Mouse (Mus musculus) cortical plate, adult 2 months (tissue): ENCODE measurements around the gene Wfdc2. TPM values are rescaled to one million over a fixed set of nuclear protein-coding genes. Genes with fewer than 3 reads are reported as not detected.
"Not testable (repeated sequence)": the region's sequence is repeated elsewhere in the genome, so short reads cannot be mapped to it uniquely, and the experiment has no call there.

Experiments
- H3K27ac ChIP-seq: fragments of 200-500 bp; 2 replicates; pipeline ENCODE4 v1.5.1; 2012; ENCODE audit warnings: low read length, control low read depth, inconsistent platforms; ENCODE audit not compliant: insufficient read depth
- H3K4me1 ChIP-seq: fragments of 200-500 bp; 2 replicates; pipeline ENCODE4 v1.6.1; 2011; ENCODE audit warnings: low read length; ENCODE audit not compliant: control insufficient read depth, insufficient read depth
- H3K4me3 ChIP-seq: fragments of 200-500 bp; 2 replicates; pipeline ENCODE4 v1.5.1; 2011; ENCODE audit warnings: mild to moderate bottlenecking, low read length, control low read depth; ENCODE audit not compliant: insufficient read depth
- CTCF ChIP-seq: fragments of 200-500 bp; IDR thresholded peaks from 2 replicates; pipeline ENCODE4 v1.5.1; 2011; ENCODE audit warnings: mild to moderate bottlenecking, control low read depth, low read length; ENCODE audit not compliant: insufficient read depth; ENCODE audit errors: extremely low read depth
- POLR2A ChIP-seq: fragments of 200-500 bp; IDR thresholded peaks from 2 replicates; pipeline ENCODE4 v1.6.1; 2011; ENCODE audit warnings: mild to moderate bottlenecking, low read length, control low read depth; ENCODE audit not compliant: insufficient read depth; ENCODE audit errors: extremely low read depth
- polyA plus RNA-seq: library from polyadenylated mRNA; depleted of rRNA; stranded (reverse); fragments of >200 nt; gene quantifications from 2 replicates; pipeline ENCODE4 v1.2.3, GENCODE M21; 2012

Gene Wfdc2
- polyA plus RNA-seq, 1 experiment, result 1.3 TPM

DNA sequence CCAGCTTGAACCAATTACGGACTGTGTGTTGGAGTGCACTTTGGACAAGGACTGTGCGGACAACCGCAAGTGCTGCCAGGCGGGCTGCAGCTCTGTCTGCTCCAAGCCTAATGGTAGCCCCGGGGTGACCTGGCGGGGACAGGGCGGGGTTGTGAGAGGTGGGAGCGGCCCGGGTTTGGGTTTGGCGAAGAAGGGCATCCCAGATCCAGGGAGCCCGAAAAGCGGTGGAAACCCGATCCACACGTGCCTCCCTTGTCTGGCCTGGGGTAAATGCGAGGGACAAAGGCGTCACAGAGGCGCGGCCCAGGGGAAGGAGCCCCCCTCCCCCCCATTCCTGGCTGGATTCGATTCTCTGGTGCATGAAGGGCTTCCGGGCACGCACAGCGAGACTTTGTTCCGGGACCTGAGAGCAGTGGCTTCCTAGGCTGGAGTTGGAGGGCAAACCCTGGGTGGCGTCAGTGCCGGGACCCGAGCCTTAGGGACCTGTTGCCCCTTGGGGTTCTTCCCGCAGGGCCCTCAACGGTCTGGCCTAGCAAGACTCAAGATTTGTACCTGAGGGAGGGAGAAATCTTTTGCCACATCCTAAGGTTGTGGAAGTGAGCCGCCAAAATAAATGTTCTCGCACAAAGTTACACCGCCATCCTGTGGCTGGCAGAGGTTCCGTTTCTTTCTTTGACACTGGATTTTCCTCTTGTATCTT, 1.3 kb downstream of the Wfdc2 start:
- Histone ChIP-seq H3K4me3 (no peak overlapping the region), H3K27ac (no peak overlapping the region), H3K4me1 (peaks cover 3% of the 10 kb centered on the region; the same call in 1 of the 2 replicates)
- no peak for TF ChIP-seq POLR2A
- peak; percentile 70 for TF ChIP-seq CTCF

- Histone ChIP-seq H3K27ac (no peak overlapping the region), H3K4me3 (no peak overlapping the region), H3K4me1 (no peaks in the 10 kb centered on the region)
- no peak for TF ChIP-seq POLR2A
- TF ChIP-seq CTCF, result no peak
These were observed 2.1 kb downstream of the Wfdc2 start for GRCm38 (mm10) chr2:164564346-164564745.

- no peak for TF ChIP-seq CTCF
- TF ChIP-seq POLR2A, result no peak
- Histone ChIP-seq H3K27ac (no peak overlapping the region), H3K4me3 (no peak overlapping the region), H3K4me1 (no peaks in the 10 kb centered on the region)
These were observed 4.8 kb downstream of the Wfdc2 start for GRCm38 (mm10) chr2:164566997-164567396.

DNA sequence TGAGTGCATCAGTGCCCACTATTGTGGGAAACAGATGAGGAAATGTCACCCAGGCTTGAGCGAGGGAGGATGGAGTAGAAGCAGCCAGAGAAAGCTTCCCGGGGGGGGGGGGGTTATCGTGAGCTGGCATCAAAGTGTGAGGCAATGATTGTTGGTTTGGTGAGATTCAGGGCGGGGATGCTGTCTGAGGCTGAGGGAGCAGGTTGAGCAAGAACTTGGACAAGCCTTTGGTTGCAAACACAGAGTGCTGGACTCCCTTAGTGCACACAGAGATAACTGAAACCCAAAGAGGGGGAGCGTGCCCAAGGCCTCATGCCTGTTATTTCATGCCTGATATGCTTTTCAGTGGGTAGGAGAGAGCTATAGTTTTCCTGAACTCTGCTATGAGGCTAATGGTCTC, 5.2 kb downstream of the Wfdc2 start:
- no peak overlapping the region for H3K27ac ChIP-seq
- TF ChIP-seq CTCF (no peak), POLR2A (no peak)
- no peaks in the 10 kb centered on the region for H3K4me1 ChIP-seq
- no peak overlapping the region for H3K4me3 ChIP-seq

DNA sequence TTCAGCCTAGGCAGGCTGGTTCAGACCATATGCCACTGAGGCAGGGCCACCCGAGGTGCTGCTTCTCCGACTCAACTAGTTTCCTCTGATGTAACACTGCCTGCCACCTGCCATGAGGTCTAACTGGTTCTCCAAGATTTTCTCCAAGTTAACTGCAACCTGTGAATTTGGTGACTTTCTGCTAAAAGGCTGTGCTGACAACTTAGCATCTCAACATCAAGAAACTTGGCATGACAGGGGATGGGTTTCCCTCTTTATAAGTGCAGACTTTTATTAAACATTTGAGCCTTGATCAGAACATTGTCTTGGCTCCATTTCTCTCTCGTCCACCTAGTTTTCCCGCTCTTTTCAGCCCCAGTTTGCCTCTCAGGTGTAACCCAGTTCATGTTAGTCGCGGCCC, 11.1 kb downstream of the Wfdc2 start, which contains the start of gene Spint3:
TSS of gene Spint3 (minus strand) at position 101 of the 400 bp plus-strand sequence.
- not testable (repeated sequence) for H3K4me3 ChIP-seq, H3K27ac ChIP-seq, H3K4me1 ChIP-seq

DNA sequence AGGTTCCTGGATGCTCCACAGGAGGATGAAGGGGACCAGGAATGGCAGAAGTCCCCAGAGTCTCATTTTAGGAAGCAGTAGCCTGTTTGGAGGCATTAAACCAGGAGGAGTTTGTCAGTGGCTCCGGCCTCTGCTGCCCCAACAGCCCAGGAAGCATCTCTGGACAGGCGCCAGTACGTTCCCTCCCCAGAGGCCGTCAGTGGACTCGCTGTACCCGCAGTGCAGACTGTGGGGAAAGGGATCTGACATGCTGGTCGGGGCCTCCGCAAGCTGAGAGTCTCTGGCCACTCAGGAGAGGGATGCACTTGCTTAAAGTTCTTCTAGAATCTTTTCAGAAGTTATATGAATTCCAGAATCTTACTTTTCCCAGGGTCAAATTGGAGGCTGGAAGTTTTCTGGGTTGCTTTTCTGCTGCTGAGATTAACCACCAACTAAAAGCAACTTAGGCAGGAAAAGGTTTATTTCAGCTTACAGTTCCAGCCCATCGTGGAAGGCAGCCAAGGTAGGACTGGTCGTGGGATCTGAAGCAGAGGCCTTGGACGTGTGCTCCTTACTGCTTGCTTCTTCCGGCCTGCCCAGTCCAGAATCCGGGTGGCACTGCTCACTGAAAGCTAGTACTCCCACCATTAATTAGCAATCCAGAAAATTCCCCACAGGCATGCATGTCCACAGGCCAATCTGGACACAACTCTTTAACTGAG, 23.0 kb downstream of the Wfdc2 start, which contains the start of gene Wfdc6a:
TSS of gene Wfdc6a (minus strand) at position 423 of the 701 bp plus-strand sequence.
- not testable (repeated sequence) for H3K4me3 ChIP-seq, H3K27ac ChIP-seq, H3K4me1 ChIP-seq

- H3K4me1 ChIP-seq, result no peaks in the 10 kb centered on the region
- H3K4me3 ChIP-seq, result no peak overlapping the region
- H3K27ac ChIP-seq, result no peak overlapping the region
- TF ChIP-seq POLR2A (no peak), CTCF (peak; percentile 95)
These were observed 29.8 kb downstream of the Wfdc2 start for GRCm38 (mm10) chr2:164592014-164592413.

GRCm38 (mm10) chr2:164593494-164593893, 31.3 kb downstream of the Wfdc2 start, which contains the start of gene Eppin:
TSS of gene Eppin (minus strand) at chr2:164593594.
- no peak for TF ChIP-seq POLR2A
- no peak for TF ChIP-seq CTCF

DNA sequence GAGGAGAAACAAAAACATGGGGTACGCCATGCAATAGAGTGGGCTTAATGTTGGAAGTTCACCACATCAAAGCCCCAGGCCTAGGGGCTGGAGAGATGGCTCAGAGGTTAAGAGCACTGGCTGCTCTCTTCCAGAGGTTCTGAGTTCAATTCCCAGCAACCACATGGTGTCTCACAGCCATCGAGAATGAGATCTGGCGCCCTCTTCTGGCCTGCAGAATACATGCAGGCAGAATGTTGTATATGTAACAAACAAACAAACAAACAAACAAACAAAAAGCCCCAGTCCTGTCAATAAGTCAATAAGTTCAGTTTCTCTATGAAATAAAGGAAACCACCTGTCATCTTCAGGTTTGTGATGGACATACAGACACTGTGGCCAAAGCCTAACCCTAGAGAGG, 38.0 kb downstream of the Wfdc2 start:
- TF ChIP-seq POLR2A (no peak), CTCF (no peak)
- Histone ChIP-seq H3K27ac (no peak overlapping the region), H3K4me3 (no peak overlapping the region), H3K4me1 (no peaks in the 10 kb centered on the region)

More at GRCm38 (mm10) chr2:164593494-164593893, 31.3 kb downstream of the Wfdc2 start, which contains the start of gene Eppin:
- H3K27ac ChIP-seq, result no peak within 1 kb of the TSS
- no peak within 1 kb of the TSS for H3K4me3 ChIP-seq
- no peaks in the 10 kb centered on the region for H3K4me1 ChIP-seq

DNA sequence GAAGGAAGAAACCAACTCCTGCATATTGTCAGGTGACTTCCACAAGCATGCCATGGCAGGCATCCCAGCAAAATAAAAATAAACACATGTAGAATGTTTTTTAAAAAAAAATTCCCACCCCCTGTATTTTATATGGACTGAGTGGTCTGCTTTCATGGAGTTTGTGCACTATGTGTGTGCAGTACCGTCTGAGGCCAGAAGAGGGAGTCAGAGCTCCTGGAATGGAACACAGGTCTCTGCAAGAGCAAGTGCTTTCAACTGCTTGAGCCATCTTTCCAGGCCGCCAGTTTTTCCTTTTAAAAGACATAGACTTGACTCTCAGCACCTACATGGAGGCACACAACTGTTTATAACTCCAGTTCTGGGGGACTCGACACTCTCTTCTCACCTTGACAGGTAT, 41.3 kb downstream of the Wfdc2 start:
- no peak overlapping the region for H3K4me3 ChIP-seq
- TF ChIP-seq CTCF, result no peak
- TF ChIP-seq POLR2A, result no peak
- no peaks in the 10 kb centered on the region for H3K4me1 ChIP-seq
- H3K27ac ChIP-seq, result no peak overlapping the region
